Mouse (Mus musculus): ENCODE measurements around the gene Eva1b.

DNA sequence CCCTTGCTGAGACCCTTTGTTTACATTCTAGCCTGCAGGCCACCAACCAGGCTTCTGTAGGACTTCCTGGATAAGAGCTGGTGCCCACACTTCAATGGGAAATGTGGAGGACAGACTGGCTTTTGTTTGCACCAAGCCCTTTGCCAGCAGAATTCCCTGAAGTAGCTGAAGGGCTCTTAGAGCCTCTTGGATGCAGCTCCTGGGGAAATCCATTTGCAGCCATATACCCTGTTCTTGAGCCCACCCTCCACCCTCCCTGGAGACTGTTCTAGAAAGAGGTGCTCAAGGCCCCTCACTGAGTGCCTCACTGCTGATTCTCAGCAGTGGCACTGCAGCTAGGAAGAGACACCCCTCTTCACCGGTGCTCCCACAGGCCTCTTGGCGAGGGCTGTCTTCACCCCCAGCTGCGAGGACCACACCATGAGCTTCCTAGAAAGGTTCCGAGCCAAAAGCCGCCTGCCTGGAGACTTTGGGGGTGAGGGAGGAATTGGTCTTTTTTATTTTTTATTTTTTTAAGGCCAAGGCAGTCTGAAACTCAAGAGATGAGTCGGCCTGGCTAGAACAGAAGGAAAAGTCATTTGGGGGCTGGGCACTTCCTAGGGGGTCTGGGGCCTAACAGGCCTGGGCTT lies 14.8 kb upstream of the Eva1b start:
- no peak for TF ChIP-seq CTCF (IDR thresholded peaks at IDR 0.05)
- TF ChIP-seq EP300 (IDR thresholded peaks at IDR 0.05): peak; percentile 88

All from lung, postnatal 0 days (tissue).